Mouse (Mus musculus): ENCODE measurements around the gene Sgpp2. TPM values are rescaled to one million over a fixed set of nuclear protein-coding genes. Genes with fewer than 3 reads are reported as not detected.

Sgpp2 gene
- total RNA-seq, 2 experiments from 2014 or later: 0.38 to 0.64 TPM

GRCm38 (mm10) chr1:78443056-78443455, 132.9 kb downstream of the Sgpp2 start:
- DNase-seq: no peak
- intact Hi-C loops (cut with DNase I): no loop called here

- DNase-seq: no peak
- intact Hi-C loops (cut with DNase I): no loop called here
Measured at GRCm38 (mm10) chr1:78446232-78446631, 136.1 kb downstream of the Sgpp2 start.

- intact Hi-C loops (cut with DNase I): no loop called here
- no peak for DNase-seq
Measured at GRCm38 (mm10) chr1:78446742-78447141, 136.6 kb downstream of the Sgpp2 start.

GRCm38 (mm10) chr1:78448091-78448490, 137.9 kb downstream of the Sgpp2 start:
- intact Hi-C loops (cut with DNase I): no loop called here

GRCm38 (mm10) chr1:78451070-78451854, 141.1 kb downstream of the Sgpp2 start:
- no peak for DNase-seq
- intact Hi-C loops (cut with DNase I): loop anchor here (10.0 kb wide), 1 partner anchor 506 kb away; no protein-coding TSS in a partner anchor

More at GRCm38 (mm10) chr1:78448091-78448490, 137.9 kb downstream of the Sgpp2 start:
- no peak for DNase-seq

DNA sequence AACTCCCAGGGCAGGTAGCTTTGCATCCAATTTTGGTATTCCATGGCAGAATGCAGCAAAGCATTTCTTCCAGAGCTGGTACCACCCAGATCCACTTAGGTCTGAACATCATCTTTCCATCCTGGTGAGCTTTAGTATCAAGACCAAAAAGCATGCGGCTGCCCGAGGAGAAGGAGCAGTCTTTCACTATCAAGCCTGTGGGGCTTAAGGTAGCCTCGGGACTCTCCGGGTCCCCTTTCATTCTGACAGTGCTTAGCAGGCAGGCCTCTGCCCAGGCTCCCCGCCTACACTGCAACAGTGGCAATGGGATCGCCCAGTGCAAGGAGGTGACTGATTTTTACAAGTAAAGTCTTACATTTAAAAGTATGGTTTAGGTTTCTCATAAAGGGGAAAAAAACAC, 142.4 kb downstream of the Sgpp2 start:
- intact Hi-C loops (cut with DNase I): loop anchor here (10.0 kb wide), 1 partner anchor 508 kb away; no protein-coding TSS in a partner anchor

DNA sequence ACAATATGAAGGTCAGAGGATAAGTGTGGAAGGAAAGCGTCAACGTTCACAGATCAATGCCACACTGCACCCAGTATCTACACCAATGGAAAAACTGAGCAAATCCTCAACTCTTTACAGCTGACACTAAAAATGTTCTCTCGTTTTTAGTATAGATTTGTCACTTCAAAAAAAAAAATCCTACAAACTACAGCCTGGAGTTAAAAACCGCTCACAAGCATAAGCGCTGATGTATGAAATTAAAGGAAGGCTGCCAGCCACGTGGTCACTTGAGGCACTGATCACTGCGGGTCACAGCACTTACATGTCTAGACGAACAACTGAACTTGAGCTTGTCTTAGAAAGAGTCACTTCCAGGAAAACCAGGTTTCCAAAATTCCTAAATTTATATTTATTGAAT, 143.7 kb downstream of the Sgpp2 start:
- no peak for DNase-seq

More for the DNA sequence above, 142.4 kb downstream of the Sgpp2 start:
- no peak for DNase-seq

GRCm38 (mm10) chr1:78454659-78455058, 144.5 kb downstream of the Sgpp2 start:
- intact Hi-C loops (cut with DNase I): loop anchor here (5.0 to 10.0 kb wide), 2 partner anchors 477 to 510 kb away; no protein-coding TSS in a partner anchor
- peak; percentile 52 for DNase-seq

More for the DNA sequence above, 143.7 kb downstream of the Sgpp2 start:
- intact Hi-C loops (cut with DNase I): loop anchor here (10.0 kb wide), 1 partner anchor 509 kb away; no protein-coding TSS in a partner anchor

Other genes starting within 250 kb of the Sgpp2 start
- gene Pax3, start 113.2 kb upstream of the Sgpp2 start, total RNA-seq (2021): not detected
- 10 to 100 TPM; 90.1 to 94.8 TPM for gene Farsb, start 178.6 kb downstream of the Sgpp2 start, total RNA-seq (2021)
- not detected for gene Mogat1, start 200.6 kb downstream of the Sgpp2 start, total RNA-seq (2021)
- gene BC035947, start 201.8 kb downstream of the Sgpp2 start, total RNA-seq (2021): under 1 TPM; 0.22 to 0.32 TPM